Mouse (Mus musculus) cerebellum, adult (tissue): ENCODE measurements around the gene Phf12.

Experiments used
- ATAC-seq: cut with Nextera tagmentation; 2 replicates; pipeline ENCODE4 v1.9.2; 2017; ENCODE audit warnings: mild to moderate bottlenecking, moderate library complexity, mixed read lengths; ENCODE audit not compliant: insufficient number of reproducible peaks, low FRiP score, low TSS enrichment

Gene Phf12

DNA sequence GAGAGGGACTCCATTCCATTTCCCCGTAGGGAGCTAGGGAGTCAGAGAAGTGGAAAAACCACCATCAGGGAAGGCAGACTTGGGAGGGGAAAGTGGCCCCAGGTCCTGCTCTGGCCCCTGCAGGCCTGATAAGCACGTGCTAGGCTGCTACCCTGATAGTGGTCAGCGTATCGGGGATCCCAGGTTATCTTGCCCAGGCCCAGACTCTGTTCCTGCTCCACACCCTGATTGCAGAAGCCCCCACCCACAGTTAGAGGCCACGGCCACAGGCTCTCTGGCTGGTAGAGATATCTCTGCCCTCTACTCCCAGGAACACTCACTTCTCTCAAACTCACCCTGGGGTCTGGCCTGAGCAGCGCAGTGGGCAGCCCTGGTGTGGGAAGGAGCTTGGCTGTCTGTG is 87.1 kb downstream of the Phf12 start:
- no peak for ATAC-seq

DNA sequence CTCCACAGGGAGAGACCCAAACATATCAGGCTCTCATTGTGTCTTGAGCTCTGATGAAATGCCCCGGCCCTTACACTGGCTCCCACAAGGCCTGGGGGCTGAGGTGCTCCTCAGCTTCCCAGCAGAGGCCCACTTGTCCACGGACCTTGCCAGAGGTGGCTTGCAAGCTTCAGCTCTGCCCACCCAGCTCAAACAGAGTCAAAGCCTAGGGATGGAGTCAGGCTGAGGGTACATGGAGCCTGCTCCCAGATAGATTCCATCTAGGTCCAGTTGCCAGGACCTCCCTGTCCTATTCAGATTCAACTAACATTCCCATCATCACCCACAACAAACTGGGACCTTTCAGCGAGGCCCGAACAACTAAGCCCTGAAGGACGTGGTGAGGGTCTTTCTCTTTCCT is 89.4 kb downstream of the Phf12 start:
- ATAC-seq = no peak

DNA sequence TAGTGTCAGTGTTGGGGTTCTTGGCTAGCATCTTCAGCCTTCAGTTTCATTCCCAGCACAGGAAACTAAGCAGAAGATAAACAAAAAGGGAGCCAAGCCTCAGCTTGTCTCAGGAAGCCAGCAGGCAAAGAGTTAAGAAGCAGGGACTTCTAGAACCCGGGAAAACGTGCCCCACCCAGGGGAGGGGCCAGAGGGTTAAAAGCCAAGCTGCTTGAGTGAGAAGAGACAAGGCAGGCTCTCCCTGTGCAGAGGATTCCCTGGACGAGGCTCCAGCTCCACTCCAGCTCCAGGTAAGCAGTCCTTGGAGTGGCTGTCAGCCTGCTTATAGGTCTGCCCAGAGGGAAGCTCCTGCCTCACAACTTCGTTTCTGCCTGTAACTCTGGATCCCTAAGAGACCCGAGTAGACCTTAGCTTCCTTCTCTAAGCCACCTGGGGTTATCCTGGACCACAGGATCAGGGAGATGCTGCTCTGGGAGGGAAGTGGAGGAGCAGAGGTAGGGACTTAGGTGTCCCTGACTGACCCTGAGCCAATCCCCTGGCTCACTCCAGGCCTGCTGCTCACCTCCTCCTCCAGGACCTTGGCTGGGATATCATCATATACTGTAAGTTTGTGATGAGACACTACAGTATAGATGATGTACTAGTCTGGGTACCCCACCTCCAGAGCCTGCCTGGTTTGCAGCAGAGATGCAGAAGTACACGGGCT is 90.0 kb downstream of the Phf12 start:
- no peak for ATAC-seq

DNA sequence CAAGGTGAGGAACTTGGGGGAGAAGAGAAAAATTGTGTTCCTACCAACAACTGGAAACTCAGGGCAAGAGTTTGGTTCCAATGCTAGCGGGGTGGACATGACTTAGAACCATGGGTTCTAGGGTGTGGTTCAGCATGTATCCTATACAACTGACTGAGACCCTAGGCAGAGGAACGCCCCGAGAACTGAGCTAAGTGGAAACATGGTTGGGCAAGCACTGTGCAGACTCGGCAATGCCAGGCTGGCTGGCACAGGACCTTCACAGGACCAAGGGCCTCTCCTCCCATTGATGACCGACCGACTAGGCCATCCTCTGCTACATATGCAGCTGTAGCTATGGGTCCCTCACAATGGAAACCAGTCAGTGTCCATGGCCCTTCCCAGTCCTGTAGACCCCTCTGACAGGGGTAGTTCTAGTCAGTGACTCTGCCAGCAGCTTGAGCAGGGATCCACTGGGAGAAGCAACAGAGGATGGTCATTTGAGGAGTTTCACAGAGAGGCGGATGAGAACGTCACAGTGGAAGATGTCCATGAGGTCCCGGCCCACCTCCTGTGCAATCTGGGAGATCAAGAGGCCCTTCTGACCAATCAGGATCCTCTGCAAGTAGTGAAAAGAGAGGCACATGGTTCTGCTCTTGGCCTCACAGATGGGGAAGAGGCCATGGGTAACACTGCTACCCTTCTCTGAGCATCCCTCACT is 91.2 kb downstream of the Phf12 start:
- no peak for ATAC-seq

DNA sequence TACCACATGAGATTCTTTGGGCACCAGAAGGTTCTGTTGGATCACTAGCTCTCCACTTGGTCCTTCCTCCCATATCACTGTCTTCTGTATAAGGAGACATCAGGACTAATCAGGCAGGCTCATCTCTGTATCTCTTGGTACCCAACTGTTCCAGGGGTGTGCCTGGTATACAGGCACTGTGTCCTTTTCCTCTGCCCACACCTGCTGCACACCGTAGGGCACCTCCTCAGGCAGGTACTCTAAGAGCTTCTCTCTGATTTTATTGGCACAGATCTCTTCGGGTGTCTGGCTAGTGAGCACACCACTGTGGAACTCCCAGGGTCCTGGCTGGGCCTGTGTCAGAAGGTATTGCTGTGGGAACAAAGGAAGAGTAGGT is 91.7 kb downstream of the Phf12 start:
- ATAC-seq = no peak

- ATAC-seq = no peak
Observed at GRCm38 (mm10) chr11:78074666-78075065, 92.1 kb downstream of the Phf12 start.
